Mouse (Mus musculus) intestine, embryonic 15.5 days (tissue): ENCODE results near the gene Mesp2. TPM values are rescaled to one million over a fixed set of nuclear protein-coding genes. Genes with fewer than 3 reads are reported as not detected.
"Not testable (repeated sequence)": the region's sequence is repeated elsewhere in the genome, so short reads cannot be mapped to it uniquely, and the experiment has no call there.

ENCODE experiments used
- ATAC-seq: fragments of 200-750 bp; cut with Nextera tagmentation; 2 replicates; pipeline ENCODE4 v1.8.0; 2017; ENCODE audit warnings: moderate TSS enrichment, moderate library complexity
- H3K27ac ChIP-seq: fragments of 300-500 bp; sonication (generic); 2 replicates; pipeline ENCODE4 v1.5.1; 2015; ENCODE audit warnings: mild to moderate bottlenecking, inconsistent platforms
- H3K27me3 ChIP-seq: fragments of 300-500 bp; sonication (generic); replicated peaks from 2 replicates; pipeline ENCODE4 v1.6.1; 2015; ENCODE audit warnings: inconsistent platforms
- H3K36me3 ChIP-seq: fragments of 300-500 bp; sonication (generic); 2 replicates; pipeline ENCODE4 v1.6.1; 2015; ENCODE audit warnings: inconsistent platforms
- H3K4me1 ChIP-seq: fragments of 300-500 bp; sonication (generic); replicated peaks from 2 replicates; pipeline ENCODE4 v1.6.1; 2015; ENCODE audit warnings: inconsistent platforms
- H3K4me2 ChIP-seq: fragments of 300-500 bp; sonication (generic); replicated peaks from 2 replicates; pipeline ENCODE4 v1.6.1; 2015; ENCODE audit warnings: mild to moderate bottlenecking, inconsistent platforms
- H3K4me3 ChIP-seq: fragments of 300-500 bp; sonication (generic); replicated peaks from 2 replicates; pipeline ENCODE4 v1.5.1; 2015; ENCODE audit warnings: inconsistent platforms
- H3K9ac ChIP-seq: fragments of 300-500 bp; sonication (generic); 2 replicates; pipeline ENCODE4 v1.6.1; 2015; ENCODE audit warnings: inconsistent platforms
- H3K9me3 ChIP-seq: fragments of 300-500 bp; sonication (generic); 2 replicates; pipeline ENCODE4 v1.6.1; 2016; ENCODE audit warnings: inconsistent platforms
- WGBS: fragments of 180-500 bp; shearing (Covaris S2); methylation state at CpG from one replicate; pipeline ENCODE4 v1.1.7; 2015; 5-methylcytosine and 5-hydroxymethylcytosine counted together
- polyA plus RNA-seq: library from polyadenylated mRNA; unstranded; fragments of >200 nt; fragmentation: Nextera tagmentation; extraction: Ambion mirVana; gene quantifications from 2 replicates; pipeline ENCODE4 v1.2.1, GENCODE M21; 2015

The Mesp2 gene
- polyA plus RNA-seq, 1 experiment from 2014 or later: 1.3 TPM

DNA sequence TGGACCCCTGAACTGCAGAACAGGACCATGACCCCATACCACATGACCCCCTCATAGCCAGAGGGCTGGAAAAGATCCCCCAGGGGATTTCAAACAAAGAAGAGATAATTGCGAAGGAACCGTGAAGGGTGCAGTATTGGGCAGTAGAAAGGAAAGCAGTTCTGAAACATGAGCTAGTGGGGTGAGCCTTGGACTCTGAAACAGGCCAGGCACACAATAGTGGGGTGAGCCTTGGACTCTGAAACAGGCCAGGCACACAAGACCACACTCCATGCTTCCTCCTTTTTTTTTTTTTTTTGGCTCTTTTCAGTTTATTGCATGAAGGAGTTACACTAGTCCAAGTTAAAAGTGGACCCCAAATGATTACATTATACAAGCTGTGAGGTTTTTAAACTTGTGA is 20.7 kb upstream of the Mesp2 start:
- peaks cover 43% of the 10 kb centered on the region for H3K27me3 ChIP-seq
- peak; percentile 88 for ATAC-seq
- not testable (repeated sequence) for H3K9me3 ChIP-seq, H3K9ac ChIP-seq, H3K4me3 ChIP-seq, H3K36me3 ChIP-seq
- peaks cover 12% of the 10 kb centered on the region for H3K4me1 ChIP-seq
- peak overlapping the region; percentile 22; the same call in 1 of the 2 replicates for H3K4me2 ChIP-seq
- H3K27ac ChIP-seq: peak overlapping the region; percentile 71
- WGBS: 17% methylated on average over 2 of the region's 2 CpGs

DNA sequence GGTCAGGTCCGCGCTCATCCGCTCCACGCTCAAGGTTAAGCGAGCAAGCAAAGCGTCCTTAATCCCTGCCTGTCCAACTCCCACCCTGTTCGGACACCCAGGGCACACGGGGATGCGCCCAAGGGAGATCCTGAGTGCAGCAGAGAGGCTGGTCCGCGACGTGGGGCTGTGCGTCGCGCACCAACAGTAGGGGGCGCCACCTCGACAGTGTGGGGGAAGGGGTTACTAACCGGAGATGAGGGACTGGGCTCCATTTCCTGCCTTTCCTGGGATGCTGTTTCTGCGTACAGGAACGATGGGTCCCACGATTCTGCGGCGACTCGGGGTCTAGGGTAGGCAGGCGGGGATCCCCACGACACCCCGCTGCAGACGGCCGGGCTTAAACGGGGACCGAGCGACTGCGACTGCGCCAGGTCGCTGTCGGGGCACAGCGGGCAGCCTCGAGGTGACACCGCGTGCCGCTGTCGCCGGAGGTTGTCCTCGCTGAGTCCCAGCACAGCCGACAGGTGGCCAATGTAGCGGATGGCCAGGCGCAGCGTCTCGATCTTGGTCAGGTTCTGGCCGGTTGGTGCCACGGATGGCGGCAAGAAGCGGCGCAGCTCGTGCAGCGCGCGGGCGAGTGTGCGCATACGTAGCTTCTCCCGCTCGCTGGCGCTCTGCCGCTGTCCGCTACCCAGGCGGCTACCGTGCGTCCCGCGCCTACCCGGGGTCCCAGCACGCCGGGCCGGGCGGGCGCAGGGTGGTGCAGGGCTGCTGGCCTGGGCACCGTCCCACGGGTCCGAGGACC is 17.7 kb upstream of the Mesp2 start:
- Histone ChIP-seq H3K27me3 (peaks cover 40% of the 10 kb centered on the region), H3K9me3 (no peaks in the 10 kb centered on the region), H3K36me3 (no peaks in the 10 kb centered on the region), H3K27ac (no peak overlapping the region), H3K4me3 (peak overlapping the region; percentile 47), H3K9ac (peak overlapping the region; percentile 41), H3K4me1 (peaks cover 12% of the 10 kb centered on the region), H3K4me2 (peak overlapping the region; percentile 94)
- under 1% methylated on average over 80 of the region's 80 CpGs for WGBS
- ATAC-seq: peak; percentile 45

DNA sequence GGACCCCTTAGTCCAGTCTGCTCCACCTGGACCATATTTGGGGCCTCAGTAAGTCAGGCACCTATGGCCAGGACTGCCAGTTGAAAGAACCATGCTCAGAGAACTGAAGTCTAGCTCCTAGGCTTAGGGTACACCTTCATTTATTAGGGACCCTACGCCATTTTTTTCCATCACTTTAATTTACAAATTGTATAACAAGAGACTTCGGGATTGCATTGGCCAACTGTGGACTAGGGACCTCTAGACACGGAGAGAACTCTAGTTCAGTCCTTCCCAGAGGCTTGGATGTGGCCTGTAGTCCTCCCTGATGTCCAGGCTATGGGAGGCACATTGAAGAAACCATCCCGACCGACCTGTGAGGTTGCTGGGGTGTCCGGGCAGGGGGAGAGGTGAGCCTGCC is 16.8 kb upstream of the Mesp2 start, which contains the start of gene Mesp1:
Gene Mesp1 (minus strand): TSS at position 101 of the 400 bp plus-strand sequence.
- ATAC-seq: no peak
- peak within 1 kb of the TSS; percentile 41 for H3K9ac ChIP-seq
- H3K4me2 ChIP-seq: peak within 1 kb of the TSS; percentile 94
- H3K9me3 ChIP-seq: no peaks in the 10 kb centered on the region
- H3K4me3 ChIP-seq: peak within 1 kb of the TSS; percentile 47
- H3K27ac ChIP-seq: no peak within 1 kb of the TSS
- H3K36me3 ChIP-seq: no peaks in the 10 kb centered on the region
- peaks cover 12% of the 10 kb centered on the region for H3K4me1 ChIP-seq
- peaks cover 38% of the 10 kb centered on the region for H3K27me3 ChIP-seq
- 71% methylated on average over 6 of the region's 6 CpGs for WGBS

DNA sequence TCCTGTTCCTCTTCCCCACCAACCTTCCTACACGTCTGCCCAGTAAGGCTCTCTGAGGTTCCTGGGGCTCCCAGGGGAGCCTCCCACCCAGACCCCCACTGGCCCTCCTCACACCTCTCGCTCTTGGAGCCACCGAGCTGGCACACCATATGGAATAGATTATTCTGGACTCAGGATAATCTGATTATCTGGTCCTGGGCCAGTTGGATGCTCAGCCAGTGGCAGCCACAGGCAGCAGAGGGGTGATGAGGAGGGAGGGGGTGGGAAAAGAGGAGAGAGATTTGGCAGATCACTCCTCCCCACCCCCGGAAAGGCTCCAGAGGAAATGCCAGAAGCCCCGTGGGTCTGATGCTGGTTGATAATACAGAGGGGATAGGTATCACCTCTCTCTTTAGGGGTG is 11.9 kb upstream of the Mesp2 start:
- WGBS: 29% methylated on average over 5 of the region's 5 CpGs
- ATAC-seq: no peak
- Histone ChIP-seq H3K9ac (no peak overlapping the region), H3K36me3 (no peaks in the 10 kb centered on the region), H3K27me3 (peaks cover 9% of the 10 kb centered on the region), H3K9me3 (no peaks in the 10 kb centered on the region), H3K27ac (no peak overlapping the region), H3K4me2 (no peak overlapping the region), H3K4me1 (no peaks in the 10 kb centered on the region), H3K4me3 (no peak overlapping the region)

DNA sequence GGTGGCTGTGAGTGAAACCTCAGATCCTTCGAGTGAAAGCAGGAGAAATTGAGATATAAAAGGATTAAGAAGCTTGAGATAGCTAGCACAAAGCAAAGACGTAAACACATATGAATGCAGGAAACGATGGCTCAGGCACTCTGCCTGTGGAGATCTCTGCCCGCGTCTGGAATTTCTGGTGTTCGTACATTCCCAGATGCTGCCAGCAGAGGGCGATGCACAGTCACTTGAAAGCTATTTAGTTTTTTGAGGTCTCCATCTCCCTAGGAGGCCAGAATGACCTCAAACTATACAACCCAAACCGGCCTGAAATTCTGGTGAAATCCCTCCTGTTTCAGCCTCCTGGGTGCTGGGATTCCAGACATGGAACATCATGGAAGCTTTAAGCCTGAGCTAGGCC is 11.5 kb upstream of the Mesp2 start:
- ATAC-seq: peak; percentile 57; the same call in 1 of the 2 replicates
- Histone ChIP-seq H3K27ac (no peak overlapping the region), H3K4me3 (no peak overlapping the region), H3K9ac (no peak overlapping the region), H3K36me3 (no peaks in the 10 kb centered on the region), H3K4me2 (no peak overlapping the region), H3K27me3 (peaks cover 5% of the 10 kb centered on the region; the same call in 1 of the 2 replicates), H3K4me1 (no peaks in the 10 kb centered on the region), H3K9me3 (no peaks in the 10 kb centered on the region)
- 3% methylated on average over 8 of the region's 8 CpGs for WGBS

DNA sequence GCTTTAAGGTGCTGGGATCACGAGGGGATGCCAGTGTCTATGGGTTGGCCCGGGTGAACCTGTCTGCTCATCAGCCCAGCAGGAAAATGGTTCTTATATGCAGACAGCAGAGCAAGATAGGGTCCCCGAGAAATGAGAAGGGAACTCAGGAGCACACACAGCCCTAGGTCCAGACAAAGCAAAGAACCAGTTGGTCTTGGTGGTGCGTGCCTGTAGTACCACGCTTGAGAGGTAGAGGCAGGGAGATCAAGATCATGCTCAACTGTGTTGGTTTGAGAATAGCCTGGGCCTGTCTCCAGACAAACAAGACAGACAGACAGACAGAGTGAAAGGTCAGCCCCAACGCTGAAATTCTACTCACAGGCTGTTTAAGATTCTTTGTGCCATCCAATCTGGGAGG is 11.0 kb upstream of the Mesp2 start:
- Histone ChIP-seq H3K9me3 (no peaks in the 10 kb centered on the region), H3K36me3 (no peaks in the 10 kb centered on the region), H3K27me3 (peaks cover 2% of the 10 kb centered on the region; the same call in 1 of the 2 replicates), H3K4me2 (no peak overlapping the region), H3K9ac (no peak overlapping the region), H3K27ac (no peak overlapping the region), H3K4me3 (no peak overlapping the region), H3K4me1 (no peaks in the 10 kb centered on the region)
- ATAC-seq: no peak
- 69% methylated on average over 6 of the region's 6 CpGs for WGBS

DNA sequence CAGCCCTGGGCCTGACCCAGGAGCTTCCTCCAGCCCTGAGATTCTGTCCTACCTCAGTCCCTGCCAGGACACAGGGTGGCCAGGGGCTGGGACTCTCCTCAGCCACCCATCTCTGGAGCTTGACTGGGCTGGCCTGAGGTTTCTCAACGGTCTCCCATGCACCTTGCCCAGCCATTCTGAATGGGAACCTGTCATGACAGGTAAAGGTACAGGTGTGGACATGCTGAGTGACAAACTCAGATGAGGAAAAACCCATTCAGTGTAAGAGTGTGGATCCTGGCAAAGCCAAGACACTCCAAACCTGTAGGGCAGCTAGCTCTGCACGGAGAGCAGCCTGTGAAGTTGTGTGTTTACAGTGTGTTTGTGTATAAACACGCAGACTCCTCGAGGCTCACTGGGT is 10.2 kb upstream of the Mesp2 start:
- H3K4me1 ChIP-seq: no peaks in the 10 kb centered on the region
- H3K36me3 ChIP-seq: no peaks in the 10 kb centered on the region
- H3K4me3 ChIP-seq: no peak overlapping the region
- H3K27ac ChIP-seq: no peak overlapping the region
- no peak overlapping the region for H3K4me2 ChIP-seq
- H3K9me3 ChIP-seq: no peaks in the 10 kb centered on the region
- no peak for ATAC-seq
- H3K9ac ChIP-seq: no peak overlapping the region
- WGBS: 74% methylated on average over 4 of the region's 4 CpGs
- no peaks in the 10 kb centered on the region for H3K27me3 ChIP-seq

DNA sequence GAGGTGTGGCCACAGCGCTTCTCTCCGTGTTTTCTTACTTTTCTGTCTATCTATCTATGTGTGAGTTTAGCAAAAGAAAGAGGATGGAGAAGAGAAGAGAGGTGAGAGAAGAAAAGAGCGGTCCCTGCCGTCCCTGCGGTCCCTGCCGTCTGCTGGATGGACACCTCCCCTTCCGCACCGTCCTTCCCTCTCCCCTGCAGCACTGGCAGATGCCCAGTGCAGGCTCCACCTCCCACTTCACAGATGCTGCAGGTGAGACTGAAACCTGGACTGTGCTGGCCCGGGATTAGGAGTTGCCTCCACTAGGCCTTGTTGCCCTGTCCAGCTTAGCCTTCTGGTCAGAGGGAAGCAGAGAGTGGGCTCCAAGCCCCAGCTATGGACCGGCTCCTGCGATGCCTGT is 9.1 kb upstream of the Mesp2 start:
- Histone ChIP-seq H3K9me3 (no peaks in the 10 kb centered on the region), H3K9ac (no peak overlapping the region), H3K4me2 (no peak overlapping the region), H3K27ac (no peak overlapping the region), H3K4me3 (no peak overlapping the region), H3K4me1 (no peaks in the 10 kb centered on the region), H3K36me3 (no peaks in the 10 kb centered on the region), H3K27me3 (no peaks in the 10 kb centered on the region)
- WGBS: 79% methylated on average over 11 of the region's 11 CpGs
- no peak for ATAC-seq

DNA sequence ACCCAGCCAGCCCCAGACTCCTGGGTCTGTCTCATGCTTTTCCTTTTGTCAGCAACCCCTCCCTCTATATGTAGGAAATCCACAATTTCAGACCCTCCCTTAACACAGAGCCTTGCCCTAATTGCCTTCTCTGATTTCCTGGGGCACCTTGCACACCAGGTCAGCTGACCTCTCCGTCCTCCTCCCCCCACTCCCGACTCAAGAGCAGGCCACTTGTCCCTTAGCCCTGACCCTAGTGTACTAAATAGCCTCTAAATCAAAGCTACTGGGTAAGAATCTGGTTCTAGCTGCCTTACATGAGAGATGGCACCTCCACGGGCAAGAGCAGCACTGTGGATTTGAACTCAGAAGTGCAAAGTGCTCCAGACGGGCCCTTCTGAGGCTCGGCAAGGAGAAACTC is 8.5 kb upstream of the Mesp2 start:
- Histone ChIP-seq H3K4me2 (no peak overlapping the region), H3K36me3 (no peaks in the 10 kb centered on the region), H3K9me3 (no peaks in the 10 kb centered on the region), H3K27ac (no peak overlapping the region), H3K4me3 (no peak overlapping the region), H3K27me3 (no peaks in the 10 kb centered on the region), H3K9ac (no peak overlapping the region), H3K4me1 (no peaks in the 10 kb centered on the region)
- 57% methylated on average over 5 of the region's 5 CpGs for WGBS
- ATAC-seq: no peak

DNA sequence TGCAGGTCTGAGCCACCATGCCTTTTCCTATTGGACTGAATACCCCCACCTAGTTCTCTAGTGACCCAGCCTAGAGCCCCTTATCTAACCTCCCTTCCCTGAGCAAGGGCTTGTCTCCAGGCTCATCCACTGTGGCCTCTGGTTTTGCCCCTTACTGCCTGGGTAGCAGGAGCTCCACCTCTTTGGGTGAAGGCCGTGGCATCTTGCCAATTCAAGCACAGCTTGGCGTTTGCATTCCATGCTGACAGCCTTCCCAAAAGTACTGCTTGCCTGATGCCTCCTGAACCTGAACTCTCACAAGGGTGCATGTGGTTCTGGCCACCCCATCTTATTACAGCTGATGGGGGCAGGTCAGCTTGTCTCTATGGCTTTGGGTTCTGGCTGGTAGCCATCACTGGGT is 6.6 kb upstream of the Mesp2 start:
- Histone ChIP-seq H3K4me3 (no peak overlapping the region), H3K9ac (no peak overlapping the region), H3K27ac (no peak overlapping the region), H3K27me3 (no peaks in the 10 kb centered on the region), H3K36me3 (no peaks in the 10 kb centered on the region), H3K4me1 (no peaks in the 10 kb centered on the region), H3K4me2 (no peak overlapping the region), H3K9me3 (no peaks in the 10 kb centered on the region)
- WGBS: 53% methylated on average over 2 of the region's 2 CpGs
- no peak for ATAC-seq

DNA sequence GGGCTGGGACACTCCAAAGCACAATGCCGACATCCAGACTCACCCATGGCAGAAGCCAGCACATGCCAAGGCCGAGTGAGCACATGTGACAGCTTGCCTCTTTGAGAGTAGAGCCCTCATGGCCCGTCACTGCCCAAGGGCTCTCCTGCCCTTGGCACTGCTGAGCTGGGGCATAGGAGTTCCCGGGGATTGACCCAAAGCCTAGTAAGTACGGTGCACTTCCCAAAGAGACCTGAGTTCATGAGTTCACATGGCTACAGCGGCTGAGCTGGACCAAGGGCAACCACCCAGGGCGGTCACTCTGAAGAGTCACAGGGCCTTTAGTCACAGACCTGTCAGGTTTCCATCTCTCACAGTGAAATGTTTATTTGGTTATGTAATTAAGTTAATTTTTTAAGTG is 2.0 kb upstream of the Mesp2 start:
- no peak for ATAC-seq
- H3K4me2 ChIP-seq: no peak overlapping the region
- no peaks in the 10 kb centered on the region for H3K9me3 ChIP-seq
- 89% methylated on average over 7 of the region's 7 CpGs for WGBS
- H3K27me3 ChIP-seq: peaks cover 16% of the 10 kb centered on the region
- no peak overlapping the region for H3K9ac ChIP-seq
- H3K36me3 ChIP-seq: no peaks in the 10 kb centered on the region
- no peak overlapping the region for H3K27ac ChIP-seq
- no peak overlapping the region for H3K4me3 ChIP-seq
- H3K4me1 ChIP-seq: peaks cover 15% of the 10 kb centered on the region

DNA sequence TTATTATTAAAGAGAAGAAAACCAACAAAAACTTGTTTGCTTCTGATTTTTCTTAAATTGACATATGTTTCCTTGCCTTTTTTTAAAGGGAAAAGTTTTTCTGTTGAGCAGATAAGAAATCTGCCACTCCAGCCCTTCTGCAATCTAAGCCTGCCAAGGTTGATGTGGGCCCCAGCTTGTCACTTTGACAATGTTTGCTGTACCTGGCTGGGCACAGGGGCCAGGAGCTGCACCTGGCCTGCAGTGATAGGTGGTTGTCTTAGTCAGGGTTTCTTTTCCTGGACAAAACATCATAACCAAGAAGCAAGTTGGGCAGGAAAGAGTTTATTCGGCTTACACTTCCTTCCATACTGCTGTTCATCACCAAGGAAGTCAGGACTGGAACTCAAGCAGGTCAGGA is 2.9 kb downstream of the Mesp2 start:
- H3K27me3 ChIP-seq: peaks cover 16% of the 10 kb centered on the region

DNA sequence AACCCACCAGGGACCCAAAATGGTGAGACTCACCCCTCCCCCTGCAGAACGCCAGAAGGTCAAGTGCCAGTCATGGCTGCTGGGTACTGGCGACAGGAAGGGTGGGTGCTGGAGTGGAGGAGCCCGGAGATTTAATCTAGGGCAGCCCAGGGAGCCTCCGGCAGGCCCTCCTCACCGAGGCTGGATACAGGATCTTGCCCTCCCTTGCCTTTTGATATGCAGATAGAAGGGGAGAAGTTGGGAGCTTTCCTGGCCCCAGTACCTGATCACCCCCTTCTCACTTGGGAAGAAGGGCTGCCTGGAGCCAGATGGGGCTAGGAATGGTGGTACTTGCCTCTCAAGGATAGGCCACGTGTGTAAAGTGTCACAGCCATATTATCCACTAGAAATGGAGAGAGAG is 7.8 kb downstream of the Mesp2 start:
- H3K36me3 ChIP-seq: no peaks in the 10 kb centered on the region
- peaks cover 16% of the 10 kb centered on the region; the same call in 1 of the 2 replicates for H3K4me1 ChIP-seq
- H3K4me2 ChIP-seq: no peak overlapping the region
- H3K27me3 ChIP-seq: no peaks in the 10 kb centered on the region
- H3K27ac ChIP-seq: no peak overlapping the region
- ATAC-seq: no peak
- H3K9ac ChIP-seq: no peak overlapping the region
- H3K4me3 ChIP-seq: no peak overlapping the region
- H3K9me3 ChIP-seq: no peaks in the 10 kb centered on the region
- 26% methylated on average over 6 of the region's 6 CpGs for WGBS

More for the DNA sequence above, 2.9 kb downstream of the Mesp2 start:
- H3K4me1 ChIP-seq: peaks cover 20% of the 10 kb centered on the region
- H3K9ac ChIP-seq: no peak overlapping the region
- WGBS: 55% methylated on average over 1 of the region's 1 CpGs
- H3K4me2 ChIP-seq: no peak overlapping the region
- ATAC-seq: peak; percentile 62
- H3K27ac ChIP-seq: peak overlapping the region; percentile 23; the same call in 1 of the 2 replicates
- H3K36me3 ChIP-seq: no peaks in the 10 kb centered on the region
- no peak overlapping the region for H3K4me3 ChIP-seq
- H3K9me3 ChIP-seq: no peaks in the 10 kb centered on the region
